Mouse (Mus musculus): ENCODE results near the gene Ccdc65. TPM values are rescaled to one million over a fixed set of nuclear protein-coding genes. Genes with fewer than 3 reads are reported as not detected.

Ccdc65 gene
- total RNA-seq, 2 experiments from 2014 or later, result not detected

Other genes starting within 250 kb of the Ccdc65 start
- gene OR5BS1P, start 238.3 kb upstream of the Ccdc65 start, total RNA-seq (2021), result not detected
- not detected for gene Lalba, start 225.5 kb upstream of the Ccdc65 start, total RNA-seq (2021)
- gene Olfr279, start 215.8 kb upstream of the Ccdc65 start, total RNA-seq (2021), result not detected
- 10 to 100 TPM; 62.2 to 64.5 TPM for gene Kansl2, start 173.9 kb upstream of the Ccdc65 start, total RNA-seq (2021)
- gene Ccnt1, start 137.3 kb upstream of the Ccdc65 start, total RNA-seq (2021), result 10 to 100 TPM; 12.4 to 17.9 TPM
- gene 4930415O20Rik, start 137.2 kb upstream of the Ccdc65 start, total RNA-seq (2021), result under 1 TPM in 1 of 2 experiments, not detected in 1; 0.87 TPM
- gene Adcy6, start 98.1 kb upstream of the Ccdc65 start, total RNA-seq (2021), result 10 to 100 TPM; 24.2 to 26.7 TPM
- gene Cacnb3, start 77.4 kb upstream of the Ccdc65 start, total RNA-seq (2021), result 1 to 10 TPM; 2.5 to 4.2 TPM
- 10 to 100 TPM; 50.0 to 56.2 TPM for gene Ddx23, start 45.3 kb upstream of the Ccdc65 start, total RNA-seq (2021)
- gene Rnd1, start 30.7 kb upstream of the Ccdc65 start, total RNA-seq (2021), result 1 to 10 TPM in 1 of 2 experiments, under 1 TPM in 1; 0.81 to 1.5 TPM
- gene Fkbp11, start 20.0 kb downstream of the Ccdc65 start, total RNA-seq (2021), result 1 to 10 TPM; 1.4 to 1.7 TPM
- gene Arf3, start 55.0 kb downstream of the Ccdc65 start, total RNA-seq (2021), result 1 to 10 TPM; 7.4 to 8.2 TPM
- gene Wnt10b, start 69.9 kb downstream of the Ccdc65 start, total RNA-seq (2021), result under 1 TPM; 0.69 to 0.87 TPM
- gene Wnt1, start 81.7 kb downstream of the Ccdc65 start, total RNA-seq (2021), result not detected
- gene Ddn, start 101.3 kb downstream of the Ccdc65 start, total RNA-seq (2021), result under 1 TPM; 0.28 to 0.96 TPM
- gene Prkag1, start 123.3 kb downstream of the Ccdc65 start, total RNA-seq (2021), result 10 to 100 TPM; 39.3 to 50.3 TPM
- 10 to 100 TPM; 42.7 to 46.4 TPM for gene Kmt2d, start 163.0 kb downstream of the Ccdc65 start, total RNA-seq (2021)
- gene Rhebl1, start 186.3 kb downstream of the Ccdc65 start, total RNA-seq (2021), result 1 to 10 TPM; 1.9 to 3.1 TPM
- gene Dhh, start 190.3 kb downstream of the Ccdc65 start, total RNA-seq (2021), result under 1 TPM; 0.41 to 0.96 TPM
- 1 to 10 TPM; 6.3 to 7.6 TPM for gene Lmbr1l, start 210.0 kb downstream of the Ccdc65 start, total RNA-seq (2021)
- 10 to 100 TPM; 21.8 to 23.2 TPM for gene Tuba1b, start 226.4 kb downstream of the Ccdc65 start, total RNA-seq (2021)
- not detected for gene Gm49450, start 245.3 kb downstream of the Ccdc65 start, total RNA-seq (2021)
- gene Tuba1a, start 245.5 kb downstream of the Ccdc65 start, total RNA-seq (2021), result 10 to 100 TPM; 27.6 to 30.1 TPM